Mouse (Mus musculus) adipocyte (in vitro differentiated cells): ENCODE results near the gene Naa10.

Experiments
- DNase-seq: peaks from one replicate; pipeline ENCODE4 v3.0.0-alpha.2; 2016; ENCODE audit warnings: low spot score

Naa10 gene

GRCm38 (mm10) chrX:73914827-73915703 lies 6.7 kb downstream of the Naa10 start:
- DNase-seq = peak; percentile 98

- no peak for DNase-seq
These were observed 10.2 kb downstream of the Naa10 start for GRCm38 (mm10) chrX:73911588-73911987.

DNA sequence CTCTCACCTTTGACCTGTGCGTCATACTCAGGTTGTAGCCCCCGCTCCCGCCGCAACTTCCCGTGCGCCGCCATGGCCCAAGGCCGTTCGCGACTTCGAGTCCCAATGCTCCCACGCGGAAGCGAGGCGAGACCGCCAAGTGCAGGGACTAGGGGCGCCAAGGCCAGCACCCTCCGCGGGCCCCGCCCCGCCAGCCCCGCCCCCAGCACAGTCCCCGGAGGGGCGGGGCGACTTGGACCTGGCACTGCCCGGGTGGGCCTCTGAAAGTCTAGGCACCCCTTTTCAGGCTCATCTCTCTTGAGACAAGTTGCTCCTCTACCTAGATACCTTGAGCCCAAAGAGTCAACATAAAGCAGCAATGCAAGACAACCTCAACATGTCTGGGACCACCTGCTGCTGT lies 10.6 kb downstream of the Naa10 start:
- no peak for DNase-seq

DNA sequence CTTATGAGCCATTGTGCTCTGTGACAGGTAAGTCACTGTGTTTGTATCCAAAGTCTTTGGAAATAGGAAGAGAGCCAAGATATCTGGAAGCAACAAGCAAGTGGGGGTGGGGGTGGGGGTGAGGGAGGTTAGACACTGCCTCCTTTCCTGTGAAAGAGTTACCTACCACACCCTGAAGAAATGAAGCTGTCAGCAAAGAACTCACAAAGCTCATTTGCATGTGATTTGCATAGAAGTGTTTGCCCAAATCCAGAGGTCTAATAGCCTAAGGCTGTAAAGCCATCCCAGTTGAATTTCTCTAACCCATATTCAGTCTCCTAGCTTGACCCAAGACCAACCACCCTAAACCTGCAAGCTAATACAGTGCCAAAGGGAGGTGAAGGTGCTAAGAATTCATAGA lies 11.3 kb downstream of the Naa10 start:
- DNase-seq = no peak

GRCm38 (mm10) chrX:73910049-73910448 lies 11.7 kb downstream of the Naa10 start:
- DNase-seq = no peak

DNA sequence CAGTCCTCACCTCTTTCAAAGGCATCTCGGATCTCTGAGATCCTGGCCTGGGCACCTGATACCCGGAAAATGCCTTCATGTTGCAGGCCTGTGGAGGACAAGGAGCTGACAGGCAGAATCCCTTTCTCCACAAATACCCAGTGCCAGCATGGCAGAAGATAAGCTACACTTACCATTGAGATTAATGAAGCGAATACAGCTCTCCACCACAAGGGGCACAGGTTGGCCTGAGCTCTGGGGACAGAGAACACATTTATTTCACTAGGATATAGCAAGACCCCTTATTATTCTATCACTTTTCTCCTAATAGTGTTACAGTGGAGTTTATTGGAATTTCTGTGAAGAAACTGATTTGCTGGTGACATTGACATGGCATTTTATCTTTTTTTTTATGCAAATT lies 23.8 kb downstream of the Naa10 start:
- no peak for DNase-seq

GRCm38 (mm10) chrX:73895719-73896118 lies 26.0 kb downstream of the Naa10 start, which contains the start of gene L1cam:
Gene L1cam (minus strand): TSS chrX:73896105.
- DNase-seq = peak; percentile 55

GRCm38 (mm10) chrX:73892833-73893232 lies 28.9 kb downstream of the Naa10 start:
- no peak for DNase-seq

DNA sequence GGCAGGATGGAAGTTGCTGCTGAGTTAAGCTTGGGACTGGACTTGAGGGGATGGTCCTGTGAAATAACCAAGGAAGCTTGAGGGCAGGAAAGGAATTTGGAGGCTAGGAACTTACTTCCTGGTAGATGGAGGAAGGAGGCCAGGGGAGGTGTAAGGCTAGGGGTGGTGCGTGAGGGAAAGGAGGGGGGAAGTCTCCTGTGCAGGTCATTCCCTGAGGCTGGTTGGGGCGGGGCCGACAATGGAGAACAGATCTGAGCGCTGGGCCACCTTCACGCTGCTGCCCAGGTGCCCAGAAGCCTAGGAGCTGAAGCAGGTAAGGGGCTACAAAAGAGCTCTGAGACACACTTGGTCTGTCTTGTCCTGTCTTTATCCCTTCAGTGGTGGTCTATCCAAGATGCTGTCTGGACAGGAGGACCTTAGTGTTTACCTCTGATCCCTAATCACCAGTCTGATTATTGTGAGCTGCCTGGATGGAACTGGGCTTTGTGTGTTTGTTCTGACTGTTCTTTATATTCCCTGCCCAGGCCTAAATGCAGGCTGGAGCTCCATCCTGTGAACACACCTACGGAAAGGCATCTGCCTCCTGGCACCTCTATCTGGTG lies 30.1 kb downstream of the Naa10 start, which contains the start of gene Avpr2:
Gene Avpr2 (plus strand): TSS at position 552 of the 602 bp plus-strand sequence.
- no peak for DNase-seq

GRCm38 (mm10) chrX:73881463-73881862 lies 40.3 kb downstream of the Naa10 start:
- peak; percentile 7 for DNase-seq

GRCm38 (mm10) chrX:73881036-73881427 lies 40.7 kb downstream of the Naa10 start:
- DNase-seq = no peak

GRCm38 (mm10) chrX:73880194-73881035 lies 41.3 kb downstream of the Naa10 start:
- no peak for DNase-seq

- no peak for DNase-seq
These were observed 44.7 kb downstream of the Naa10 start for GRCm38 (mm10) chrX:73877014-73877413.

- DNase-seq = no peak
These were observed 45.9 kb downstream of the Naa10 start for GRCm38 (mm10) chrX:73875881-73876280.

DNA sequence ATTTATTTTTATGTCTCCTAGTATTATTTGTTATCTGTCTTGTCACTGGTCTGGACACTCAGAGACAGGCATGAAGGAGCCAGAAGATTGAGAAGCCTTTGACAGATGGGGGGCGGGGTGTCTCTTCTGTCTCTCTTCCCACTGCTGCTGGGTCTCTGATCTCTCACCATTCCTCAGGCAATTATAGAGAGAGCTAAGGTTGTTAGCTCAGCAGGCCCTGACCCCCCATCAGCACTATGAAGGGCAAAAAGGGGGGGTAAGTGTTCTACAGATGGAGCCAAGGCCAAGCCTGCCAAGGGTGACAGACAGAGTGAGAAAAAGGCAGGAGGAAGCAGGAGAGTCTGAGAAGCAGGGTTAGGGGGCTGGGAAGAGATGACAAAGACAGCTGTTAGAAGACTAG lies 49.8 kb downstream of the Naa10 start:
- no peak for DNase-seq

DNA sequence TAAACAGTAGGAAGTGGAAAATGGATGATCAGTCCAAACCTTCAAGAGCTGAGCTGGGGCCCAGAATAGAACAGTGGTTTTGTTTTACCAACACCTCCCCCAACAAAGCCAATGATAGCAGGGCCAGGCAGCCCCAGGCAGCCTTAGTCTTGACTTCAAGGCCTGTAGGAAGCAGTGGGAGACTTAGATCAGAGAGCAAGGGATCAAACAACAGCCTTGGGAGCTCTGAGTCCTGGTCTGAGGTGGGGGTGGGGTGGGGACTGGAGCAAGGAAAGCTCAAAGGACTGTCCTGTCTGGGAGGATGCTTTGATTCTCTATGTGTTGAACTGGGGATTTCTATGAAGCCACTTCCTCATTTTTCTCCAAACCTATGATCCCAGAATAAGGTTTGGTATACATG lies 50.3 kb downstream of the Naa10 start:
- DNase-seq = no peak

GRCm38 (mm10) chrX:73869334-73869733 lies 52.4 kb downstream of the Naa10 start:
- DNase-seq = peak; percentile 23

DNA sequence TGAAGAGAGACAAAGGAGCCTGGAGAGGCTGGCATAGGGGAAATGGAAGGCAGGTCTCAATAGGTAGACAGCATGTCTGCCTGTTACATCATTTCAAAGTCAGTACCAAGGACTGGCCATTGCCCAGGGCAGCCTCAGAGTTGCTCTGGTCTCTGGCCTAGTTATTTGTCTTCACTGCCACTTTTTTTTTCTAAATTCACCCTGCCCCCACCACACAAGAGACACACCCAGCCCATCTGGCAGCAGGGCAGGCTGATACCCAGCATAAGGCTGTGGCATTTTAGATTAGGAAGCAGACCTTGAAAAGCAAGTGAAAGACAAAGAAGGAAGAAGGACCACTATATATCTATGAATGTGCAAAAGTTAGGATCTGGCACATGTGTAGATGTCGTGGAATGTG lies 53.9 kb downstream of the Naa10 start:
- DNase-seq = peak; percentile 5

DNA sequence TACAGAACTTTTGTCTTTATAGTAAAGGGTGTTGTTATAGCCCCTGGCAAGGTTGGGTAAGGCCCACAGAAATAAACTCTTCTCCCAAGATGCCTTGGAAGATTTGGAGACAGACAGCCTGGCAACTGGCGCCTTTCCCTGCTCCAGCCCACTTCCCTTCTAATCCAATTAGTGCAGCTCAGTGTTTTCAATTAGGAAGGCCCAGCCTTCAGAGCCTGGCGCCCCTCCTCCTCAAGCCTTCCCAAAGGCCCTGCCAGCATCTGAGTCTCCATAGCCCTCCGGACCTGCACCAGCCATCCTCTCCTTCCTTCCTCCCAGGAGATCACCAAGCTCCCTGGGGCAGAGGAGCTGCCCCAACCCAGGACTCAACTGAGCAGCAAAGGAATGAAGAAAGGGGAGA lies 54.5 kb downstream of the Naa10 start:
- DNase-seq = no peak
